Mouse (Mus musculus) macrophage (primary cell): ENCODE data around the gene Apln. TPM values are rescaled to one million over a fixed set of nuclear protein-coding genes. Genes with fewer than 3 reads are reported as not detected.

ENCODE experiments used
- H3K27ac ChIP-seq: fragments of 350-480 bp; formaldehyde crosslinking; 2 replicates; pipeline ENCODE4 v1.9.0; 2021
- H3K36me3 ChIP-seq: fragments of 350-480 bp; formaldehyde crosslinking; 2 replicates; pipeline ENCODE4 v1.9.0; 2021; ENCODE audit errors: inconsistent target
- H3K4me3 ChIP-seq: fragments of 350-480 bp; formaldehyde crosslinking; 2 replicates; pipeline ENCODE4 v1.9.0; 2021; ENCODE audit errors: inconsistent target
- H3K79me2 ChIP-seq: fragments of 350-480 bp; formaldehyde crosslinking; 2 replicates; pipeline ENCODE4 v1.9.0; 2021; ENCODE audit errors: inconsistent target
- WGBS: methylation state at CpG from one replicate; pipeline ENCODE4 v1.1.7; 2026; ENCODE audit warnings: inconsistent platforms; ENCODE audit not compliant: missing documents; 5-methylcytosine and 5-hydroxymethylcytosine counted together
- polyA plus RNA-seq: library from polyadenylated mRNA; stranded (reverse); fragments of 250-400 nt; gene quantifications from 3 replicates; pipeline ENCODE4 v1.2.4, GENCODE M21; 2018; ENCODE audit warnings: inconsistent platforms

The Apln gene
- polyA plus RNA-seq, 1 experiment from 2014 or later, result 0.57 TPM

DNA sequence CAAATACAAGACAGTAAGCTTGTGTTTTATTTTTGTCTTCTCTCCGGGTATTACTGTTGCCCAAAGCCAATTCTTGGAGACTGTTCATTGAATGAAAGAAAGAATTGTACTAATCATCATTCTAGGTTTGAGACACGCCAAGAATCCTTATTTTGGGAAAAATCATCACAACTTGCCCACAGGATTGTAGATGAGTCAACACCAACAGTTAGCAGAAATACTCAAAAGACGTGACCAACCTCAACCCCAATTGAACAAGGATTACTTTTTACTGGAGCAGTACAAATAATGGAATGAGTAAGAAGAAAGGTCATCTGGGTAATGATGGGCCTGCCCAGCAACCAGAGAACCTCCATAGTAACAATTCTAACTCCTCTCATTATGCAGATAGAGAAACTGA is 5.7 kb upstream of the Apln start:
- no peak overlapping the region for H3K4me3 ChIP-seq
- H3K27ac ChIP-seq, result no peak overlapping the region
- H3K36me3 ChIP-seq, result no peaks in the 10 kb centered on the region
- H3K79me2 ChIP-seq, result no peaks in the 10 kb centered on the region
- 85% methylated on average over 3 of the region's 3 CpGs for WGBS

DNA sequence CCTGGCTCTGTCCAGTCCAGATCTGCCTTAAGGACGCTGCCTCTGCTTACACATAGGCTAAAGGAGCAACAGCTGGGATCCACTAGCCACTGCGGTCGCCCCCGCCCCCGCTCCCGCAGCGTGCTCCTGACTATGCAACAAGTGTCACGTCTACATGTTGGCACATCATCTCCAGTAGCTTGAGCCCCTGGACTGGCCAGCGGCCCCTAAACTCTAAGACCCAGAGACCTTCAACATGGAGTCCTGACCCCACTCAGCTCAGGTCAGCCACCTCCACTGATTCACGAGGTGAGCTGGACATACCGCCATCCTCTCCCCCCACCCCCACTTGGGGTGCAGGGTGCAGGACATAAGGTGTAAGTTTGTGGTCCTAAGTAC is 898 bp downstream of the Apln start:
- H3K79me2 ChIP-seq, result no peaks in the 10 kb centered on the region
- 39% methylated on average over 11 of the region's 11 CpGs for WGBS

DNA sequence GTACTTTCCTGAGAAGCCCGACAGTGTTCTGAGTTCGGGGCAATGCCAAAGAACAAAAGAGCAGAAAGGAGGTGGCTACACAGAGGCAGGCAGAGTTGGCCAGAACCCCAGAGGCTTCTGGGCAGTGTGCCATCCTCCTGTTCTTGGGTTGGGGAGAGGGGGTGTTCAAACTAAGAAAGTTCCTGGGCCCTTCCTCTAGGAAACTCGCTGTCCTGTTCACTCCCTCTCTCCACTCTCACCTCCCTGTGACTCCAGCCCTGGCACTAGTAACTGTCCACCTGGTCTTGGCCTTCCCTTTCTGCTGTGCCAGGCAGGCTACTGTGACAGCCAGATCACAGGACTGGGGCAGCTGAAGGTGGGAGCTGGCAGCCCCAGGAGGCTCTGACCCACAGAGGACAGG is 1.6 kb downstream of the Apln start:
- H3K79me2 ChIP-seq, result no peaks in the 10 kb centered on the region
- no peak overlapping the region for H3K27ac ChIP-seq
- H3K36me3 ChIP-seq, result no peaks in the 10 kb centered on the region
- no peak overlapping the region for H3K4me3 ChIP-seq
- 59% methylated on average over 2 of the region's 3 CpGs for WGBS

More for the DNA sequence above, 898 bp downstream of the Apln start:
- Histone ChIP-seq H3K36me3 (no peaks in the 10 kb centered on the region), H3K4me3 (no peak overlapping the region), H3K27ac (no peak overlapping the region)

DNA sequence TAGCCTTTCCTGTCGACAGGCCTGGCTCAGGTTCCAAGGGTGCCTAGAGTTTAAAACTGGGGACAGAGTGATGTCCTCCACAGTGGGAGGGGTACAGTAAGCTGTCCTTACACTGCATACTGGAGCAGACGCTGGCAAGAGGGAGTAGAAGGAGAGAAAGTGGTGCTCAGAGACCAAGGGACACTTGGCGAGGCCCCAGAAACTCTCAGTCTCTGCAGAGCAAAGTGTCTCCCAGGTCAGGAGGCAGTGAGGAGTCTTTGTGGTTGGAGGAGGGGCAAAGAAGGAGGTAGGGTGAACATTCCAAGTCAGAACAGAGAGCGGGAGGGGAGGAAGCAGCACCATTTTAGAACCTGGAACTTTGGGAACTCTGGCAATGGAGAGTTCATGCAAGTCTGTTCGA is 2.8 kb downstream of the Apln start:
- Histone ChIP-seq H3K79me2 (no peaks in the 10 kb centered on the region), H3K27ac (no peak overlapping the region), H3K36me3 (no peaks in the 10 kb centered on the region), H3K4me3 (no peak overlapping the region)
- WGBS, result 78% methylated on average over 4 of the region's 5 CpGs

DNA sequence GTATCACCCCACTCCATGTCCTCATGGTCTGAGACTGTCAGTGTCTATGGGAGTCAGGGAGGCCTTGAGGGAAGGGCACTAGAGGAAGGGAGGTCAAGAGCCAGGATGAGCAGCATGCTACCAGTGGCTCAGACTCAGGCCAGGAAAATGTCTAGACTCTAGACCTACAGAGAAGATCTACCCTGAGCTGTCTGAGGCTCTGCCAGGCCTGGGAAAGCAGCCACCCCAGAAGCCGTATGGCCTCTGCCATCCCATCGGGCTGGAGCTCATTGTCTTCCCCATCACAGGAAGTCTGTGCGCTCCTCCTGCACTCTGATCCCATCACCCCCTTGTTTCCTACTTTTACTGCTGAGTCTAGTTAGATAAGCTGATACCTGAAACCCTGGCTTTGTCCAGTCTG is 4.1 kb downstream of the Apln start:
- H3K79me2 ChIP-seq, result no peaks in the 10 kb centered on the region
- no peaks in the 10 kb centered on the region for H3K36me3 ChIP-seq
- no peak overlapping the region for H3K27ac ChIP-seq
- H3K4me3 ChIP-seq, result no peak overlapping the region
- 90% methylated on average over 3 of the region's 3 CpGs for whole genome bisulfite sequencing

DNA sequence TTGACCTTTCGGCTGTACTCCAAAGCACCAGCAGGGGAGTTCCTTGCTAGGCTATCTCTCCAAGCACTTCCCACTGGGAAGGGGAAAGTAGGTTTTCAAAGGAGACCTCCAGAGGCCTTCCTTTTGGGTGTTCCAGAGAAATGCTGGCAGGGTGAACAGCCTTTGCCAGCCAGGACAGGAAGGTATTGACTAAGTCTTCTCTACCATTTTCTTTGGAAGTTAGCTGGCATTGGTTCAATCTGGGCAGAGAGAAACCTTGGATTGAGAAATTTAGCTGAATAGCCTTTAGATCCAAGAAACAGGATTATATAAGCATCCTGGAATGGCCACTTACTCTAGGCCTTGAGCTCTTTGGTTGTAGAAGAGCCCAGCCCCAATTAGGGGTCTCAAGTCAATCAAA is 11.8 kb downstream of the Apln start:
- H3K36me3 ChIP-seq, result no peaks in the 10 kb centered on the region
- H3K4me3 ChIP-seq, result no peak overlapping the region
- no peaks in the 10 kb centered on the region for H3K79me2 ChIP-seq
- 88% methylated on average over 1 of the region's 1 CpGs for WGBS
- H3K27ac ChIP-seq, result no peak overlapping the region

DNA sequence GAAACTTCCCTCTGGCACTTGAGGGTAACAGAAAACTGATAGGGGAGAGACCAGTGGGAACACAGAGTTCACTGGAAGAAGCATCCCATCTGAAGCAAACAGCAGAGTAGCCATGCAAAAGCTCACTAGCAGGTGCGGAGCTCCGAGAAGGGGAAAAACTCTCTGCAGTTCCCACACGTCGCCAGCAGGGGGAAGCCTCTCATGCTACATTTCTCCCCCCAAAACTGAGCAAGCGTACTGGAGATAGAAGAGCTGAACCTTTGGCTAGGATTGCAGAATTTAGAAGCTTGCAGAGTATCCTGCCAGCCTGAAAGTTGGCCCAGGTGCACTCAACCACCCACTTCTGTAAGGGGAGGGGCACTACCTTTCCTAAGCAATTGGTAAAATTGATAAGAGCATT is 14.7 kb downstream of the Apln start:
- no peak overlapping the region for H3K27ac ChIP-seq
- 18% methylated on average over 4 of the region's 5 CpGs for WGBS
- H3K79me2 ChIP-seq, result no peaks in the 10 kb centered on the region
- H3K4me3 ChIP-seq, result no peak overlapping the region
- no peaks in the 10 kb centered on the region for H3K36me3 ChIP-seq

DNA sequence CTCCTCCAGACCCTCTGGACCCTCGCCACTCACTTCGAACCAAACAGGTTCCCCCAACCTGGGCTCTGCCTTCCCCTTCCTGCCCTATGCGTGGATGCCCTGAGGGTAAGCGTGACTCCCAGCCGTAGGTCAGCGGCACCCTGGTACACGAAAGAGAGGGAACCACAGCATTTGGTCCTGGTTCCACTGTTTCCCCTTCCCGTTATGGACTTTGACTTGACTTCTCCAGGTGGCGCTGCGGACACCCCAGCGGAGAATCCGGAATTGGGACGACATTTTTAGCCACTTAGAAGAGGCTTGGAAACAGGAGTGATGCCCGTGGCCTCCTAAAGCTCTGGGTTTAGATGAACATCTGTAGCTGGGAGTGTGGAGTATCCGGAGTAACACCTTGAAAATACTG is 15.3 kb downstream of the Apln start:
- H3K4me3 ChIP-seq, result no peak overlapping the region
- whole genome bisulfite sequencing, result 38% methylated on average over 15 of the region's 15 CpGs
- H3K79me2 ChIP-seq, result no peaks in the 10 kb centered on the region
- no peak overlapping the region for H3K27ac ChIP-seq
- H3K36me3 ChIP-seq, result no peaks in the 10 kb centered on the region

DNA sequence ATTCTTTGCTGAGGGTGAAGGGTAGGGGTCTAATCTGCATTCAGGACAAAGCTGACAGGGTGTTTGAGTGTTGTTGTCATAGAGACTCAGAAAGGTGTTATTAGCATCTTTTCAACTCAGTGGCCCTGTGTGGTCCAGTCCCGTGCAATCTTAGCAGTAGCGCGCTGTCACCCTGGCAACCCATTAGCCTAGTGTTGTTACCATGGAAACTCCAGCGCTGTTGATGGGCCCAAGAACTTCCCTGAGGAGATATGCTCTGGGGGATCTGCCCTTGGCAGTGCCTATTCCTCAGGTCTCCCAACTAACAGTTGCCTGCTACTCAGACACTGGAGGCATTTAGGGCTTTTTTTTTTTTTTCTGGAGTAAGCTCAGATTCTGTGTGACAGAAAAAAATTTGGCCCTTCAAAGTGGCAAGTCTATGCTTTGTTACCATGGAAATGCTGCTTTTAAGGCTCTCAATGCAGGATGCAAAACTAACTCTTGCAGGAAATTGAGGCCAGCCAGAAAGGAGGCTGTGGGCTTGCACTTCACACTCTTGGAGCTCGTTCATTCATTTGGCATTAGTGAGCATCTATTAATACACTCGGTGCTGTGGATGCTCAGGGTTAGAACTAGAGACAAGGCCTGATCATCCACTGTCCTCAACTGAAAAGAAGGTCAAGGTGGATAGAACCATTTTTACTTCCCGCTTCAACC is 17.6 kb downstream of the Apln start:
- no peaks in the 10 kb centered on the region for H3K36me3 ChIP-seq
- no peak overlapping the region for H3K4me3 ChIP-seq
- WGBS, result 66% methylated on average over 7 of the region's 7 CpGs
- H3K27ac ChIP-seq, result no peak overlapping the region
- H3K79me2 ChIP-seq, result no peaks in the 10 kb centered on the region

DNA sequence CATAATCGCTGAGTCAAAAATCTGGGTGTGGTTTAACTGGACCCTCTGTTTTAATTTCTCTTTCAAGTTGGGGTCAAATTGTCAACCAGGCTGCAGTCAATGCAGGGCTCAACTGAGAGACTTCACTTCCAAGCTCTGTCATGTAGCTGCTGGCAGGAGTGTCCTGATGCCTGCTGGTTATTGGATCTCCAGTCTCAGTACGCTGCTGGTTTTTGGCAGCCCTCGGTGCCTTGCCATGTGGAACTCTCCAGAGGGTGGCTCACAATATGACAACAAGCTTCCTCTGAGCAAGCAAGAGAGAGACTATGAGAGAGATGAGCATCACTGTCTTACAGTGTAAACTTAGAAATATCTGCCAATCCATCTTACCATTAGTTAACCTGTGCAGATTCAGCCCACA is 23.0 kb downstream of the Apln start:
- 88% methylated on average over 3 of the region's 3 CpGs for WGBS

DNA sequence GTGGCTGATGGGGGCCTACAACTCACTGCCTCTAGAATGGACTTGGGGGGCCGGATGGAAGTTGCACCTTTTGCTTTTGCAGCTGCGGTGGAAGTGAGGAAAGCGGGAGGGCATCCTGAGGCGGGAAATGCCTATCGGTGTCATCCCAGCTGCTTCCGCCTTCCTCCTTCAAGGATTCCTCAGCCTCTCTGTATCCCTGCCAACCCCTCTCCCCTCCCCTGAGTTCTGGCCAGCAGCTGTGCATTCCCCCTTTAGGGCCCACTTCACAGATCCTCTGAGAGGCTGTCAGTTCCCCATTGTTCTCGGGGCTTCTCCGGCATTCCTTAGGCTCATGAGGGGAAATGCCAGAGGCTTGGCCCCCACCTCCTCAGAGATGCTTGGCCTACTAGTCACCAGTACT is 28.6 kb downstream of the Apln start:
- Histone ChIP-seq H3K27ac (no peak overlapping the region), H3K79me2 (no peaks in the 10 kb centered on the region), H3K4me3 (no peak overlapping the region), H3K36me3 (no peaks in the 10 kb centered on the region)
- 96% methylated on average over 6 of the region's 8 CpGs for WGBS

More for the DNA sequence above, 23.0 kb downstream of the Apln start:
- no peak overlapping the region for H3K27ac ChIP-seq
- H3K4me3 ChIP-seq, result no peak overlapping the region
- no peaks in the 10 kb centered on the region for H3K36me3 ChIP-seq
- no peaks in the 10 kb centered on the region for H3K79me2 ChIP-seq

DNA sequence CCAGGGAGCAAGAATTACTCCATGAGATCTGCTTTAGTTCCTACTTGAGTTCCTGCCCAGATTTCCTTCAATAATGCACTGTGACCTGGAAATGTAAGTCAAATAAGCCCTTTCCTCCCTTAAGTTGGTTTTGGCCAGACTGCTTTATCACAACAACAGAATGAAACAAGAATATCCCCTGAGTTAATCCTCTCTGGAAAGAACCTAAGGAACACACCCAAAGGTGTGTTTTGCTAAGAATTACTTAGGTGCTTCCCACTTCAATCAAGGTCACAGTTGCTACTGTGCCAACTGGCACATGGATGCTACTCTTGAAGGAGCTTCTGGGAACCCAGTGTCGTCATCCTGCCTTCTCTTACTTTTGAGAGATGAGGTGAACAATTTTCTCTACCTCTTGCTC is 29.9 kb downstream of the Apln start:
- Histone ChIP-seq H3K79me2 (no peaks in the 10 kb centered on the region), H3K27ac (no peak overlapping the region), H3K4me3 (no peak overlapping the region), H3K36me3 (no peaks in the 10 kb centered on the region)
- no CpG with 5 or more reads among the region's 1 CpGs for WGBS

DNA sequence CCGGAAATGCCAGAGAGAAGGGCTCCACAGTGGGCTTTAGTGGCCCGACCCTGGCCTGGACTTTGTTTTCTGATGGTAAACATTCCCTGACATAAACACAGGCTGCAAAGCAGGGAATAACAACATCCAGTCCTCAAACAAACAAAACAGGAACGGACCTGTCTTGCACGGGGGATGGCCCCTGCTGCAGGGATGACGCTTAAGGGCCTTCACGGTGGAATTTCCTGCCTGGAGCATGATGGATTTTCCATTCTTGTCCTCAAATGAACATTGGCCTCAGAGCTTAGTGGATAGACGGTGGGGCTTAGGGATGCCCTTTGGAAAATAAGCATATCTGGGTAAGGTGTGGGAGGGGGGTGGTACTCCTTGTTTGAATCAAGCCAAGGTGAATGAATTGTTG is 33.5 kb downstream of the Apln start:
- no peak overlapping the region for H3K4me3 ChIP-seq
- H3K36me3 ChIP-seq, result no peaks in the 10 kb centered on the region
- no peaks in the 10 kb centered on the region for H3K79me2 ChIP-seq
- H3K27ac ChIP-seq, result no peak overlapping the region
- WGBS, result 78% methylated on average over 6 of the region's 7 CpGs

DNA sequence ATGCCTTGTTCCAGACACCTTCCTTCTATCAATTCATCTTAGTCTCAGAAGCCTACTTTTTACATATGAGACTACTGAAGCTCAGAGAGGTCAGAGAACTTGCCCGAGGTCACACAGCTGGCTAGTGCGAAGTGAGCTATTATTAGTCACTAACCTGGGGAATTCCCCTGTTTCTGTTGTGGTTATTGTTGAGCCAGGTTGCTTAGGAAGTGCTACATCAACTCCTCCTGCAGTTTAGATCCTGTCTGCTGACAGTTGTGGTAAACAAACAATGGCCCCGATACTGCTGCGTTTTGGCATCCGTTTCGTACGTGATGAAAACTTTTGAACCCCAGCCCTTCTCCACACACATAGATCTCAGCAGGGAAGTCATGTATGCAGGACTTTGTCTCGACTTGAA is 36.2 kb downstream of the Apln start:
- WGBS, result 60% methylated on average over 8 of the region's 8 CpGs
- Histone ChIP-seq H3K4me3 (no peak overlapping the region), H3K36me3 (no peaks in the 10 kb centered on the region), H3K27ac (no peak overlapping the region), H3K79me2 (no peaks in the 10 kb centered on the region)

DNA sequence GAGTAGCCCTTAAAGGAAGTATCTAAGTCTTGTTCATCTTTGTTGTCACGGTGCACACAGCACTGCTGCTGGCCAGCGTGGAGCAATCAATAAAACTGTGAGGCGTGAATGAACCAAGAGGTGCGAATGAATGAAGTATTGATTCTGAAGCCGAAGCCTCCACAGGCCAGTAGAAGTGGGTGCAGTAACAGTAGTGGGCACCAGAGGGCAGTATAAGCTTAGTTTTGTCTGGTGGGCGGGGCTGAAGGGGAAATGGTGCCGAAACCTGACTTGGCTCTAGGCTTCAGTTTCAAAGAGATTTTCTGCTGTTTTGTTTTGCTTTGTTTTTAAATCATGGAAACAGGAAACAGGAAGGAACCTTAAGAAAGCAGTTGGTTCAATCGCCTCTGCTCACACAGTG is 42.0 kb downstream of the Apln start:
- Histone ChIP-seq H3K79me2 (no peaks in the 10 kb centered on the region), H3K36me3 (no peaks in the 10 kb centered on the region), H3K27ac (no peak overlapping the region), H3K4me3 (no peak overlapping the region)
- 10% methylated on average over 7 of the region's 8 CpGs for WGBS

DNA sequence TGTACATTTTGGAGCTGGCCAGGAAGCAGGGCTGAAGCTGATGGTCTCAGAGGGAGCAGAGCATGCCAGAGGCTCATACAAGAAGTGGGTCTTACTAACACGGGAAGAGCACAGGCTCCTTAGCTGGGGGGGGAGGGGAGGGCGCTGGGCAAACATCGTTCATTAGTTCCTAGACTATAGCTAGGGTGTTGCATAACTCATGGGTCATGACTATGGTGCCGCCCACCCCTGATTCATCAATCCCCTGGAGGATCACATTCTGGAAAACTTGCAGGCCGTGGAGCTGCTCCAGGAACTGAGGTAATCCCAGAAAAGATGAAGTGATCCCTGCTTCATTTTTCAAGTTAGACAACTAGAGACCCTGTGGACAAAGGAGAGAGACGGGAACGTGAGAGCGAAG is 46.6 kb downstream of the Apln start:
- no peak overlapping the region for H3K4me3 ChIP-seq
- no peaks in the 10 kb centered on the region for H3K79me2 ChIP-seq
- H3K36me3 ChIP-seq, result no peaks in the 10 kb centered on the region
- WGBS, result 66% methylated on average over 8 of the region's 8 CpGs
- no peak overlapping the region for H3K27ac ChIP-seq
